Mouse (Mus musculus) erythroblast, embryonic 14.5 days (primary cell): ENCODE data around the gene Mageb18. TPM values are rescaled to one million over a fixed set of nuclear protein-coding genes. Genes with fewer than 3 reads are reported as not detected.

Experiments used
- H3K27me3 ChIP-seq: 2 replicates; pipeline ENCODE4 v1.6.1; 2012; ENCODE audit warnings: inconsistent platforms; ENCODE audit not compliant: control insufficient read depth
- H3K36me3 ChIP-seq: 2 replicates; pipeline ENCODE4 v1.6.1; 2012; ENCODE audit warnings: mild to moderate bottlenecking, inconsistent platforms; ENCODE audit not compliant: control insufficient read depth
- H3K4me1 ChIP-seq: 2 replicates; pipeline ENCODE4 v1.6.1; 2012; ENCODE audit warnings: inconsistent platforms; ENCODE audit not compliant: control insufficient read depth
- H3K4me3 ChIP-seq: replicated peaks from 2 replicates; pipeline ENCODE3; 2012; ENCODE audit warnings: moderate library complexity, mild to moderate bottlenecking, inconsistent platforms
- H3K9me3 ChIP-seq: 2 replicates; pipeline ENCODE4 v1.6.1; 2012; ENCODE audit warnings: low read length, inconsistent platforms, mixed read lengths; ENCODE audit not compliant: control insufficient read depth
- GATA1 ChIP-seq: IDR thresholded peaks from 2 replicates; pipeline ENCODE4 v1.6.1; 2012; ENCODE audit warnings: low read length, inconsistent platforms, mixed read lengths
- TAL1 ChIP-seq: IDR thresholded peaks from 3 replicates; pipeline ENCODE4 v1.6.1; 2012; ENCODE audit warnings: low read length, inconsistent platforms, mixed read lengths
- polyA plus RNA-seq: library from polyadenylated mRNA; stranded (reverse); fragments of >175 nt; gene quantifications from 2 replicates; pipeline ENCODE4 v1.2.3, GENCODE M21; 2012

The Mageb18 gene
- polyA plus RNA-seq, 1 experiment: not detected

DNA sequence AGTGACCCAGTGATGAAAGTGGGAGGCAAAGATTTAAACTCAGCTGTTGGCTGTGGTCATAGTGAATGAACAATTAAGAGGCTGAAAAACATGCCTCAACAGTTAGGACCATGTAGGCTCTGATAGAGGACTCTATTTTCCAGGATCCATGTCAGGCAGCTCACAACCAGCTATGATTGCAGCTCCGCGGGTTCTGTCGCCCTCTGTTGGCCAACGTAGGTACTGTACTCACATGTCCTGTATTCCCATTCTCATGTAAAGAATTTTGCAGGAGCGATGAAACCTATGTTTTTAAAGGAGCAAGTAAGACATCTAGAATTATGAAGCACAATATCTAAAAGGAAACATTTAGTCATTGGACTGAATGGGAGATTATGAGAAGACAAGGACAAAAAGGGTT, 256.4 kb downstream of the Mageb18 start:
- Histone ChIP-seq H3K4me1 (no peaks in the 10 kb centered on the region), H3K36me3 (no peaks in the 10 kb centered on the region), H3K4me3 (no peak overlapping the region), H3K9me3 (no peaks in the 10 kb centered on the region), H3K27me3 (no peaks in the 10 kb centered on the region)
- no peak for TF ChIP-seq GATA1
- no peak for TF ChIP-seq TAL1

DNA sequence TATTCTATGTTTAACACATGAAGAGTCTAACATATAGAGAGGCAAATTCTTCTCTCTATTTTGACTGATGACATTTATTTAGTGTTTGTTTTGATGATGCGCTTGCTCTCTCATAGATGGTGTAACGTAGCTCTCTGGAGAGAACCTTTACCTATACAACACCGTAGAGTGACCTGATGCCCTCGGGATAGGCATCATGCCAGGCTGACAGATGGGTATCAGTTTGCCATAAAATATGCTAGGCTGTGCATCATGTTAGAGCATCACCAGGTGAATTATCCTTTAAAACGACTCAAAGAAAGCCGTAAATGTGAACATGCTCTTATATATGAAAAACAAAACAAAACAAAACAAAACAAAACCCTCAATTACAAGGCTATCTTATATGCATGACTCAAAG, 258.5 kb downstream of the Mageb18 start:
- Histone ChIP-seq H3K9me3 (no peaks in the 10 kb centered on the region), H3K4me3 (no peak overlapping the region), H3K4me1 (no peaks in the 10 kb centered on the region), H3K36me3 (no peaks in the 10 kb centered on the region), H3K27me3 (no peaks in the 10 kb centered on the region)
- TF ChIP-seq TAL1 (no peak), GATA1 (no peak)

DNA sequence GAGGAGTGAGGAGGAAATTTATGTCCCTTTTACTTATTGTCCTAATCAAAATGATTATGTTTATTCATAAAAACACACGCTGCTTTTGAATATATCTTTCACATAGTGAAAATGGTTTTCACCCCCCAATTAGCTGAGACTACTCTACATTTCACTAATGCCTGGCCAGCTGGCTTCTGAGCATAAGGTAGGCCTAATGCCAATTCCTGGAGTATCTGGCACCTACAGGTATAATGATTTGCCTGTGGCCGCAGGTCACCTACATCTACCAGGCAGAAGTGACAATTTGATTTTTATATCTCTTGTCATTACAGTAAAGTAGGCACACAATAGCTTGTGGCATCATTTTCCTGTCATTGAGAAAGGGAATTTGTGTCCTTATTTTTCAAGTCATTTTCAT, 259.8 kb downstream of the Mageb18 start:
- Histone ChIP-seq H3K4me1 (no peaks in the 10 kb centered on the region), H3K4me3 (no peak overlapping the region), H3K9me3 (no peaks in the 10 kb centered on the region), H3K36me3 (no peaks in the 10 kb centered on the region), H3K27me3 (no peaks in the 10 kb centered on the region)
- TF ChIP-seq GATA1: no peak
- no peak for TF ChIP-seq TAL1

DNA sequence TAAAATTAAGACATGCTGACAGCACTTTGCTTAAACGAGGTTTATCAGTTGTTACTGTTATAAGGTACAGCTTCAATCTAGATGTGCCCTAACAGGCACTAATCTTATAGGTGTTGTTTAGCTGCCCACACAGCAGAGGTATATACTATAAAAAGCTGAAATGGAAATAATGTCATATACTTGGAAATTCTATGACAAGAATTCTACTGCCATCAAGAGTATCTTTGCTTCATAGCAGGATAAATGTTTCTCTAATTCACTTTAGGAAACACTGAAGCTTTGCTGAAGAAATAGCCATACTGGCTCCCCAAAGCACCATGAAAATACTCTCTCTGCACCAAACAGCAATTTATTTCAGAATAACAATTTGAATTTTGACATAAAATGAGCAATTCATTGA, 265.9 kb downstream of the Mageb18 start:
- TF ChIP-seq TAL1 (no peak), GATA1 (no peak)
- Histone ChIP-seq H3K4me1 (no peaks in the 10 kb centered on the region), H3K36me3 (no peaks in the 10 kb centered on the region), H3K4me3 (no peak overlapping the region), H3K27me3 (no peaks in the 10 kb centered on the region), H3K9me3 (no peaks in the 10 kb centered on the region)

DNA sequence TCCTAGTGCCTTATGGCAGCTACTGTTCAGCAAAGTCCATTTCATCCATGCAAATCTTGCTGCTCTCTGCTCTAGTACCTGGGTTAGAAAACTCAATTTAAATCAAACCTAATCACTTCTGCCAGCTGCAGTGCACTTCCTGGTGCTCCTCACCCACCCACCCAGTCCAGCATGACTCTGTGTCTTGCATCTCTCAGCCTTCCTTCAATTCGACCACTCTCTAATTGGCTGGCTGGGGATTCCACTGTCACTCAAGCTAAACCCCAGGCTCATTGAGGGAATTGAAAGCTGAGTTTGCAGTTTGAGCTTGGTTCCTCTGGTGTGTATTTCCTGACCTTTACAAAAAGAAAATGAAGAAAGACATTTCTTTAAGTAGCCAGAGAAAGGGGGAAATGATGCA, 275.8 kb downstream of the Mageb18 start:
- H3K9me3 ChIP-seq: no peaks in the 10 kb centered on the region
- TF ChIP-seq TAL1: no peak
- no peak for TF ChIP-seq GATA1

DNA sequence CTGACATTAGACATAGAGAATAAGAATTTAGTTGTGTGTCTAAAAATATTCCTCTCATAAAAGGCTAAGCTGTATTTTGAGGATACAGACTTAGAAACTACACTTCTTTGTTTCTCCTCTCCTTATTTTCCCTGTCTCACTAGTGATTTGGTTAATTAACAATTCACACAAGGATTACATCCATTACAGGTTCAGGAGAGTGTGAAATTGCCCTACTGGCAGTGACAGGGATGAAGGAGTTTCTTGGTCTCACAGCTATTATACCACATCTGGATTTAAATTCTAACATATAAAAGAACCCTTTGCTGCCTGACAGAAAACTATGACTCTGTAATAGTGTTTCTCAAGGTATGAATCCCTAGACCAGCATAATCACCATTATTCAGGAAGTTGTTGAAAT, 318.8 kb downstream of the Mageb18 start:
- Histone ChIP-seq H3K4me3 (no peak overlapping the region), H3K27me3 (no peaks in the 10 kb centered on the region), H3K9me3 (no peaks in the 10 kb centered on the region), H3K4me1 (no peaks in the 10 kb centered on the region), H3K36me3 (no peaks in the 10 kb centered on the region)
- no peak for TF ChIP-seq GATA1
- no peak for TF ChIP-seq TAL1

More for the DNA sequence above, 275.8 kb downstream of the Mageb18 start:
- Histone ChIP-seq H3K4me1 (no peaks in the 10 kb centered on the region), H3K36me3 (no peaks in the 10 kb centered on the region), H3K4me3 (no peak overlapping the region), H3K27me3 (no peaks in the 10 kb centered on the region)

Other genes with a start within 250 kb of the Mageb18 start
- gene Gm5941, start 109.6 kb downstream of the Mageb18 start, polyA plus RNA-seq: not detected in 2 replicates